Mouse (Mus musculus): Measurements from ENCODE around the gene Il10.

- TF ChIP-seq GATA1 (IDR thresholded peaks at IDR 0.05; ENCODE audit: low read length) (no peak), TAL1 (IDR thresholded peaks at IDR 0.05; ENCODE audit: low read length) (no peak)
These were observed 40.9 kb downstream of the Il10 start for GRCm38 (mm10) chr1:131060290-131061253.

Measured in erythroblast, embryonic 14.5 days (primary cell).